In the genomic region with DNA sequence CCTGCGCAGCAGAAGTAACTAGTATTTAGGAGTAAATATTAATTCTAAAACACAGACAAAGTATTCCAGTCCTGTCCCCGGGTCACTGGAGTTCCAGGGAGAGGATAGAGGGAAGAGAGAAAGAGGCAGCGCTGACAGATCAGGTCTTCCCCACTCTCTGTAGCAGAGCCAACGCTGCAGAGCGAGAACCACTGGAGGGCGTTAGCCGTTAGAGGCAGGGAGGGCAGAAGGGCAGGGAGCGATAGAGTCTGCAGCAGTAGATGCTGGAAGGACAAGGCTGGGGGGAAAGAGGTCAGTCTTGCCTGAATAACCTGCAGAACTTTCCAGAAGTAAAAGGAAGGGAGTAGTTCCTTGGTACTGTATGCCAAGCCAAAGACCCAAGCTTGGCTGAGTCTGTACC, we compare ENCODE assay signal across 19 mouse cellular contexts.
DNase-seq lines count a peak whose midpoint lies in the region; ATAC-seq and TF ChIP-seq lines count a peak whose summit lies in the region.
"Had no signal": no experiment of that assay in that cellular context is flagged by ENCODE, and none has a peak within 500 bp of the region (broad histone marks: within the 10 kb centered on the region; RNA-seq: fewer than 3 reads in every experiment).

No protein-coding gene starts in this region.

- 61% methylated on average over 8 of the region's 8 CpGs for whole genome bisulfite sequencing in intestine, postnatal 0 days
- WGBS in intestine, embryonic 16.5 days, result 60% methylated on average over 8 of the region's 8 CpGs
- 56% methylated on average over 8 of the region's 8 CpGs for WGBS in liver, postnatal 0 days (ENCODE audit: insufficient replicate concordance)
- WGBS in thymus, adult 2 months, result 87% methylated on average over 8 of the region's 8 CpGs

- ATAC-seq in intestine, postnatal 0 days, result no peak
- ATAC-seq in intestine, embryonic 16.5 days, result no peak
- ATAC-seq in liver, postnatal 0 days, result no peak
- ATAC-seq: intestine, embryonic 15.5 days had no signal

- no peak for TF ChIP-seq EP300 in liver, postnatal 0 days (IDR thresholded peaks at IDR 0.05; ENCODE audit: low read depth)

- H3K27ac ChIP-seq in intestine, postnatal 0 days (ENCODE audit: low read depth, low read length), result no peak overlapping the region
- H3K27ac ChIP-seq in intestine, embryonic 16.5 days (ENCODE audit: low read length), result no peak overlapping the region
- H3K27ac ChIP-seq in liver, postnatal 0 days (ENCODE audit: low read depth), result no peak overlapping the region
- H3K27ac ChIP-seq in thymus, adult 2 months (ENCODE audit: control insufficient read depth, insufficient read depth, low read length), result no peak overlapping the region
- H3K27ac ChIP-seq: hindbrain, embryonic 14.5 days; intestine, embryonic 15.5 days; liver, embryonic 15.5 days; neural tube, embryonic 12.5 days had no signal

- TF ChIP-seq CTCF in intestine, postnatal 0 days (IDR thresholded peaks at IDR 0.05; ENCODE audit: low read depth), result peak; percentile 61
- no peak; the same call in 1 of the 2 replicates for TF ChIP-seq CTCF in E14TG2a.4 (conservative IDR thresholded peaks at IDR 0.05; ENCODE audit: low read length)
- TF ChIP-seq CTCF in liver, postnatal 0 days (IDR thresholded peaks at IDR 0.05; ENCODE audit: low read depth), result peak; percentile 32; the same call in 1 of the 2 replicates
- TF ChIP-seq CTCF in thymus, adult 2 months (IDR thresholded peaks at IDR 0.05; ENCODE audit: borderline replicate concordance, control insufficient read depth, extremely low read depth, insufficient read depth, low read length, poor library complexity), result no peak

- peak; percentile 50 for DNase-seq in ZHBTc4 (ENCODE audit: low read depth, low spot score)
- DNase-seq in liver, postnatal 0 days, result no peak
- no peak for DNase-seq in thymus, adult 2 months
- no peak for DNase-seq in urinary bladder, postnatal 25 days (ENCODE audit: low spot score)
- DNase-seq: adrenal gland, postnatal 10 days; cerebellum, adult 11 months; heart, postnatal 14 days; kidney, postnatal 25 days; layer of hippocampus, adult 9-11 months; lung, postnatal 14 days; right cerebral cortex, postnatal 14 days had no signal

- peaks cover 17% of the 10 kb centered on the region for H3K4me1 ChIP-seq in intestine, postnatal 0 days (replicated peaks; ENCODE audit: control insufficient read depth, insufficient read depth, low read length)
- peaks cover 28% of the 10 kb centered on the region for H3K4me1 ChIP-seq in intestine, embryonic 16.5 days (ENCODE audit: control insufficient read depth, insufficient read depth, low read length)
- H3K4me1 ChIP-seq in E14TG2a.4 (replicated peaks; ENCODE audit: low read depth, low read length), result peaks cover 46% of the 10 kb centered on the region
- H3K4me1 ChIP-seq in liver, postnatal 0 days (ENCODE audit: insufficient read depth), result no peaks in the 10 kb centered on the region
- H3K4me1 ChIP-seq in thymus, adult 2 months (replicated peaks; ENCODE audit: control insufficient read depth, insufficient read depth, low read length), result peaks cover 6% of the 10 kb centered on the region
- H3K4me1 ChIP-seq: liver, embryonic 15.5 days had no signal

- no peaks in the 10 kb centered on the region for H3K36me3 ChIP-seq in intestine, postnatal 0 days (ENCODE audit: control insufficient read depth, insufficient read depth)
- H3K36me3 ChIP-seq in intestine, embryonic 16.5 days (ENCODE audit: control insufficient read depth, insufficient read depth, low read length), result no peaks in the 10 kb centered on the region
- H3K36me3 ChIP-seq in E14TG2a.4 (ENCODE audit: insufficient read depth, low read length), result no peaks in the 10 kb centered on the region
- no peaks in the 10 kb centered on the region for H3K36me3 ChIP-seq in liver, postnatal 0 days (replicated peaks; ENCODE audit: insufficient read depth, low read length)
- H3K36me3 ChIP-seq in thymus, adult 2 months (ENCODE audit: control insufficient read depth, insufficient read depth, low read length), result no peaks in the 10 kb centered on the region
- H3K36me3 ChIP-seq: embryonic facial prominence, embryonic 13.5 days; intestine, embryonic 15.5 days; liver, embryonic 15.5 days; neural tube, embryonic 12.5 days had no signal

- H3K9me3 ChIP-seq in intestine, postnatal 0 days (ENCODE audit: control insufficient read depth), result no peaks in the 10 kb centered on the region
- H3K9me3 ChIP-seq in intestine, embryonic 16.5 days (ENCODE audit: control insufficient read depth, low read length), result no peaks in the 10 kb centered on the region
- H3K9me3 ChIP-seq in E14TG2a.4 (ENCODE audit: low read length), result no peaks in the 10 kb centered on the region
- no peaks in the 10 kb centered on the region for H3K9me3 ChIP-seq in liver, postnatal 0 days (ENCODE audit: low read length)
- H3K9me3 ChIP-seq: embryonic facial prominence, embryonic 13.5 days; intestine, embryonic 15.5 days; liver, embryonic 15.5 days; neural tube, embryonic 12.5 days had no signal

- H3K4me3 ChIP-seq in intestine, postnatal 0 days (ENCODE audit: low read depth, low read length), result no peak overlapping the region
- no peak overlapping the region for H3K4me3 ChIP-seq in intestine, embryonic 16.5 days (ENCODE audit: low read length)
- 0 out of 2 replicates have a peak overlapping the region, but pooled peaks have one; percentile 7 for H3K4me3 ChIP-seq in E14TG2a.4 (replicated peaks; ENCODE audit: low read length)
- no peak overlapping the region for H3K4me3 ChIP-seq in liver, postnatal 0 days (ENCODE audit: low read depth, low read length)
- no peak overlapping the region for H3K4me3 ChIP-seq in thymus, adult 2 months (ENCODE audit: control insufficient read depth, insufficient read depth, low read length)
- H3K4me3 ChIP-seq: embryonic facial prominence, embryonic 13.5 days; intestine, embryonic 15.5 days; liver, embryonic 15.5 days; neural tube, embryonic 12.5 days had no signal

- no peak overlapping the region for H3K9ac ChIP-seq in intestine, postnatal 0 days (ENCODE audit: low read depth, low read length)
- no peak overlapping the region for H3K9ac ChIP-seq in intestine, embryonic 16.5 days (ENCODE audit: low read depth, low read length)
- H3K9ac ChIP-seq in liver, postnatal 0 days (replicated peaks), result no peak overlapping the region
- H3K9ac ChIP-seq: embryonic facial prominence, embryonic 13.5 days; hindbrain, embryonic 14.5 days; intestine, embryonic 15.5 days; liver, embryonic 15.5 days; neural tube, embryonic 12.5 days had no signal

- no peaks in the 10 kb centered on the region for H3K27me3 ChIP-seq in intestine, postnatal 0 days (replicated peaks; ENCODE audit: control insufficient read depth, insufficient read depth, low read length)
- H3K27me3 ChIP-seq in intestine, embryonic 16.5 days (replicated peaks; ENCODE audit: control insufficient read depth, insufficient read depth, low read length), result no peaks in the 10 kb centered on the region
- H3K27me3 ChIP-seq in E14TG2a.4 (ENCODE audit: insufficient read depth, low read length), result peaks cover 50% of the 10 kb centered on the region
- no peaks in the 10 kb centered on the region for H3K27me3 ChIP-seq in liver, postnatal 0 days (ENCODE audit: insufficient read depth, low read length)
- no peaks in the 10 kb centered on the region for H3K27me3 ChIP-seq in thymus, adult 2 months (ENCODE audit: control insufficient read depth, insufficient read depth, low read length)
- H3K27me3 ChIP-seq: embryonic facial prominence, embryonic 13.5 days; intestine, embryonic 15.5 days; liver, embryonic 15.5 days; neural tube, embryonic 12.5 days had no signal

- H3K4me2 ChIP-seq in intestine, postnatal 0 days (replicated peaks; ENCODE audit: low read depth), result no peak overlapping the region
- H3K4me2 ChIP-seq in intestine, embryonic 16.5 days (ENCODE audit: low read depth, low read length), result no peak overlapping the region
- H3K4me2 ChIP-seq in liver, postnatal 0 days (ENCODE audit: low read depth, low read length), result no peak overlapping the region
- H3K4me2 ChIP-seq: embryonic facial prominence, embryonic 13.5 days; hindbrain, embryonic 14.5 days; intestine, embryonic 15.5 days; liver, embryonic 15.5 days; neural tube, embryonic 12.5 days had no signal

- no peak for TF ChIP-seq POLR2A in thymus, adult 2 months (IDR thresholded peaks at IDR 0.05; ENCODE audit: control insufficient read depth, extremely low read depth, insufficient read depth, low read length, poor library complexity)

Comparison
In these comparisons a context has a peak if more than half of its experiments do, and no peak if none do; other contexts are left out.
1. CTCF ChIP-seq: peak in intestine, postnatal 0 days (single experiment) and liver, postnatal 0 days (single experiment); none in E14TG2a.4 (single experiment) and thymus, adult 2 months (single experiment).